Mouse (Mus musculus) kidney, postnatal 0 days (tissue): ENCODE data around the gene Dnttip1. TPM values are rescaled to one million over a fixed set of nuclear protein-coding genes. Genes with fewer than 3 reads are reported as not detected.

Source experiments
- ATAC-seq: fragments of 200-750 bp; cut with Nextera tagmentation; replicated peaks from 2 replicates; pipeline ENCODE4 v1.8.0; 2017; ENCODE audit warnings: low read depth, moderate number of reproducible peaks, moderate TSS enrichment, moderate library complexity; ENCODE audit not compliant: low FRiP score
- DNase-seq: peaks from one replicate; pipeline ENCODE4 v3.0.0-alpha.2; 2016; ENCODE audit warnings: low spot score
- H3K27ac ChIP-seq: fragments of 300-500 bp; sonication (generic); 2 replicates; pipeline ENCODE4 v1.5.1; 2014; ENCODE audit warnings: mild to moderate bottlenecking
- H3K27me3 ChIP-seq: fragments of 300-500 bp; sonication (generic); 2 replicates; pipeline ENCODE4 v1.6.1; 2014; ENCODE audit warnings: low read length, mixed read lengths; ENCODE audit not compliant: insufficient read depth
- H3K36me3 ChIP-seq: fragments of 300-500 bp; sonication (generic); 2 replicates; pipeline ENCODE4 v1.6.1; 2014; ENCODE audit warnings: low read length, mixed read lengths; ENCODE audit not compliant: insufficient read depth
- H3K4me1 ChIP-seq: fragments of 300-500 bp; sonication (generic); replicated peaks from 2 replicates; pipeline ENCODE4 v1.6.1; 2014; ENCODE audit warnings: antibody characterized with exemption, low read length, mixed read lengths; ENCODE audit not compliant: insufficient read depth
- H3K4me2 ChIP-seq: fragments of 300-500 bp; sonication (generic); 2 replicates; pipeline ENCODE4 v1.6.1; 2014; ENCODE audit warnings: mild to moderate bottlenecking, low read length, moderate library complexity, mixed read lengths
- H3K4me3 ChIP-seq: fragments of 300-500 bp; sonication (generic); replicated peaks from 2 replicates; pipeline ENCODE4 v1.5.1; 2014; ENCODE audit warnings: low read depth, low read length
- H3K9ac ChIP-seq: fragments of 300-500 bp; sonication (generic); 2 replicates; pipeline ENCODE4 v1.6.1; 2014; ENCODE audit warnings: low read depth, low read length
- H3K9me3 ChIP-seq: fragments of 300-500 bp; sonication (generic); replicated peaks from 2 replicates; pipeline ENCODE4 v1.6.1; 2016; ENCODE audit warnings: low read length, inconsistent platforms, mixed read lengths
- CTCF ChIP-seq: IDR thresholded peaks from 2 replicates; pipeline ENCODE4 v1.5.1; 2016; ENCODE audit warnings: antibody characterized with exemption, low read depth, mild to moderate bottlenecking, moderate library complexity
- WGBS: fragments of 180-500 bp; shearing (Covaris S2); extraction: QIAGEN DNeasy Blood & Tissue Kit; methylation state at CpG from one replicate; pipeline ENCODE4 v1.1.7; 2014; 5-methylcytosine and 5-hydroxymethylcytosine counted together
- polyA plus RNA-seq: library from polyadenylated mRNA; unstranded; fragments of >200 nt; fragmentation: Nextera tagmentation; extraction: Ambion mirVana; gene quantifications from 2 replicates; pipeline ENCODE4 v1.2.1, GENCODE M21; 2015

The Dnttip1 gene
- polyA plus RNA-seq, 1 experiment from 2014 or later, result 58.5 TPM

DNA sequence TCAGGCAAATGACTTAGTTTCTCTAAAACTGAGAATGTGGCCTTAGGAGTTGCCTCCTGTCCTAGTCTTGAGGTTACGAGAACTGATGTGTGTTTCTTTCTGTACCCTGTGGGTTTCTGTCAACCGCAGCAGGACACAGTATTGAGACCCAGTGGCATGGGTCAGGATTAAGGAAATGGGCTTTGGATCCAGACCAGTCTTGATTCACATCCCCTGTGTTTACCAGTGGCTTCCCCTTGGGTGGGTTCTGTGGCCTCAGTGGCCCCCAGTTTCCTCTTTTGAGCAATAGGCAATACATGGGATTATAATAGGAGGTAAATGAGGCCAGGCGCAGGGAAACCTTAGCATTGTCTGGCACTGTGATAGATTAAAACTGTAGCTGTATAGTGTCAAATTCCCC, 41.2 kb downstream of the Dnttip1 start:
- no peak for TF ChIP-seq CTCF
- no peak for ATAC-seq
- Histone ChIP-seq H3K4me1 (no peaks in the 10 kb centered on the region; the same call in 1 of the 2 replicates), H3K4me3 (peak overlapping the region; percentile 67; the same call in 1 of the 2 replicates), H3K9me3 (no peaks in the 10 kb centered on the region), H3K27ac (peak overlapping the region; percentile 90), H3K36me3 (peaks cover 16% of the 10 kb centered on the region), H3K4me2 (peak overlapping the region; percentile 75), H3K9ac (0 out of 2 replicates have a peak overlapping the region, but pooled peaks have one; percentile 76), H3K27me3 (no peaks in the 10 kb centered on the region)
- no peak for DNase-seq
- 75% methylated on average over 3 of the region's 3 CpGs for WGBS

DNA sequence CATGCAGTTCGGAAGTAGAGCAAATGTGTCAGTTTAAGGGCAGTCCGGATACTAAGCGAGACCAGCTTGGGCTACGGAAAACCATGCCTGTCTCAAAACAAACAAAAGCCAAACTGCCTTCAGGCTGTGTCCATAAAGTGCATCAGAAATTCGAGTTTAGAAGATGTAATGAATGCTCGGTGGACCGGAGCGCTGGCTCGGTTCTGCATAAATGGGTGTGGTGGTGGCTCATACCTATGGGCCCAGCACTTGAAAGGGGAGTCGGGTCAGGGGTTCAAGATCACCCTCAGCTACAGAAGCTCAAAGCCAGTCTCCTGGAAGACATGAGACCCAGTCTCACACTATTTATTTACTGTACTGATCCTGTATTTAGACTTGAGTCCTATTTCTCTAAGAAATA, 42.0 kb downstream of the Dnttip1 start:
- 62% methylated on average over 10 of the region's 10 CpGs for WGBS
- Histone ChIP-seq H3K36me3 (peaks cover 24% of the 10 kb centered on the region), H3K9ac (no peak overlapping the region), H3K9me3 (no peaks in the 10 kb centered on the region), H3K4me2 (no peak overlapping the region), H3K4me3 (no peak overlapping the region), H3K4me1 (no peaks in the 10 kb centered on the region; the same call in 1 of the 2 replicates), H3K27me3 (no peaks in the 10 kb centered on the region), H3K27ac (no peak overlapping the region)
- TF ChIP-seq CTCF, result no peak
- ATAC-seq (no peak), DNase-seq (no peak)

DNA sequence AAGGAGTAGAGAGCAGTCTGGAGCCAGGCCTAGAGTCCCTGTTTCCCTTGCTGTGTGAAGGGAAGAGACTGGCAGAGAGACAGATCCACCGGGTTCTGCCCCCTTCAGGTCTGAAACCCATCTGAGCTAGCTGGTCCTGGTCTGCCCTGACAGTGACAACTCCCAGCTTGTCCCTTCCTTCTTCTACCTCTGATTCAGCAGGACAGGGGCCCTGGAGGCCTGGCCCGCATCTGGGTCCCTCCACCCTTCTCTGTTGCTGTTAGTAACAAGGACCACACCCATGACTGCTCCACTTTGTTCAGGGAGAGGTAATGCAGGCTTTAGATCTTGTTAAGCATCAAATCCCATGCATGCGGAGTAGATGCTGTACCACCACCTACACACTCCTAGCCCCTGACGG, 42.6 kb downstream of the Dnttip1 start:
- 0 out of 2 replicates have a peak overlapping the region, but pooled peaks have one; percentile 4 for H3K27ac ChIP-seq
- no peak for ATAC-seq
- H3K36me3 ChIP-seq, result peaks cover 25% of the 10 kb centered on the region
- WGBS, result 72% methylated on average over 4 of the region's 4 CpGs
- TF ChIP-seq CTCF, result no peak
- no peaks in the 10 kb centered on the region for H3K9me3 ChIP-seq
- no peak for DNase-seq
- H3K27me3 ChIP-seq, result no peaks in the 10 kb centered on the region
- H3K9ac ChIP-seq, result no peak overlapping the region
- H3K4me1 ChIP-seq, result no peaks in the 10 kb centered on the region; the same call in 1 of the 2 replicates
- H3K4me3 ChIP-seq, result no peak overlapping the region
- no peak overlapping the region for H3K4me2 ChIP-seq

DNA sequence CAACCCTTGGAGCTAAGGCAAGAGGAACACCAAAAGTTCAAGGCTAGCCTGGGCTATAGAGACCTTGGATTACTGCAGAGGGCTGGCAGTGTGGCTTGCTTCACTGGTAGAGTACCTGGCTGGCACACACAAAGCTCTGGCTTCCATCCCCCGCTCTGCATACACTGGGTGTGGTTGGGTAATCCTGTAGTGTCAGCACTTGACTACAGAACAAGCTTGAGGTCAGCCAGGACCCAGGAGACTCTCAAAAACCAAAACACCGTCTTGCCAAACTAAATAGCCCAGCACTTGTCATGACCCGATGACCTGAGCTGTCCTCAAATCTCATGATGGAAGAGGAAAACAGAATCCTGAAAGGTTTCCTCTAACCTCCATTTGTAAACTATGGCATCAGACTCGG, 44.7 kb downstream of the Dnttip1 start:
- no peak for TF ChIP-seq CTCF
- H3K4me3 ChIP-seq, result no peak overlapping the region
- H3K9ac ChIP-seq, result no peak overlapping the region
- no peak overlapping the region for H3K4me2 ChIP-seq
- no peaks in the 10 kb centered on the region for H3K27me3 ChIP-seq
- DNase-seq (no peak), ATAC-seq (no peak)
- no peaks in the 10 kb centered on the region; the same call in 1 of the 2 replicates for H3K4me1 ChIP-seq
- 74% methylated on average over 4 of the region's 4 CpGs for WGBS
- H3K27ac ChIP-seq, result no peak overlapping the region
- H3K36me3 ChIP-seq, result peaks cover 30% of the 10 kb centered on the region
- H3K9me3 ChIP-seq, result no peaks in the 10 kb centered on the region

DNA sequence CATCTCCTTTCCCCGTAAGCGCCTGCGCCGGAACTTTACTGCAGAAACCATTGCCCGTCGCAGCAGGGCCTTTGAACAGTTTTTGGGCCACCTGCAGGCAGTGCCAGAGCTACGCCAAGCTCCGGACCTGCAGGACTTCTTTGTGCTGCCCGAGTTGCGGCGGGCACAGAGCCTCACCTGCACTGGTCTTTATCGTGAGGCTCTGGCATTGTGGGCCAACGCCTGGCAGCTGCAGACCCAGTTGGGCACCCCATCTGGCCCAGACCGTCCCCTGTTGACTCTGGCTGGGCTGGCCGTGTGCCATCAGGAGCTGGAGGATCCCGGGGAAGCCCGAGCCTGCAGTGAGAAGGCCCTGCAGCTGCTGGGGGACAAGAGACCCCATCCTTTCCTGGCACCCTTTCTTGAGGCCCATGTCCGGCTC, 46.1 kb downstream of the Dnttip1 start:
- H3K4me2 ChIP-seq, result no peak overlapping the region
- WGBS, result 91% methylated on average over 18 of the region's 18 CpGs
- H3K9ac ChIP-seq, result no peak overlapping the region
- no peaks in the 10 kb centered on the region; the same call in 1 of the 2 replicates for H3K4me1 ChIP-seq
- H3K36me3 ChIP-seq, result peaks cover 43% of the 10 kb centered on the region
- DNase-seq, result no peak
- no peak for ATAC-seq
- no peaks in the 10 kb centered on the region for H3K9me3 ChIP-seq
- no peaks in the 10 kb centered on the region for H3K27me3 ChIP-seq
- H3K4me3 ChIP-seq, result no peak overlapping the region
- no peak for TF ChIP-seq CTCF
- H3K27ac ChIP-seq, result no peak overlapping the region

DNA sequence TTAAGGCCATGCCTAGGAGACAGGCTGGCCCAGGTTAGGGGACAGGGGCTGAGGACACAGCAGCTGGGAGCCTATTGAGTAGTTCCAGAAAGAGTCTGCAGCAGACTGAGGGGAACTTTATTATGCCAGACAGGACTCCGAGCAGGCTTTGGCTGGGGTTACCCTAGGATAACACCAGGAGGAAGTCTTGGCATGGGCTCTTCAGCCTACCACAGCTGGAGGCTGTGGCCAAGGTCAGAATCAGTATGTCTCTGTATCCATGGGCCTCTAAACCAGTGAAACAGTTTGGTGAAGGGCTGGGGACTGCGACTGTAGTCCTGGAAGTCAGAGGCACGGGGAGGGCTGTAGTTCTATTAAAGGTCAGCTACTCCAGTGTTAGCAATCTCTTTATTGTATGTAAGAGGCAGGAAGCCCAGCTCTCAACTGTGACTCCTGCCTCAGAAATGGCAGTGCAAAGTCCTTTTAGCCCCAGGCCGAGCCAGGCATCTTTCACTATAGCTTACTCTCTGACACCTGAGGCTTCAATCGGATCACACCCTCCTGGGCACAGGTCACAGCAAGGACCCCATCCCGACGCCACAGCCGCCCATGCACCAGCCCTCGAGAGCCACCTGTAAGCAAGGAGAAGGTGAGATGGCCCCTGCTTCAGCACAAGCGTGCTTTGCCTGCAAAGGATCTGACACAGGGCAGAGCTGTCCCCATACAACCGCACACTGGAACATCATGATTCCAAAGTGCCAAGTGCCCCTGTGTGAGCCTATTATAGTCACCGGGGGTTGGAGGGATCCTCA, 46.8 kb downstream of the Dnttip1 start:
- DNase-seq (no peak), ATAC-seq (no peak)
- 90% methylated on average over 12 of the region's 12 CpGs for WGBS

More for the DNA sequence above, 46.8 kb downstream of the Dnttip1 start:
- no peaks in the 10 kb centered on the region for H3K27me3 ChIP-seq
- H3K36me3 ChIP-seq, result peaks cover 46% of the 10 kb centered on the region
- TF ChIP-seq CTCF, result no peak
- H3K9ac ChIP-seq, result no peak overlapping the region
- H3K4me3 ChIP-seq, result no peak overlapping the region
- H3K27ac ChIP-seq, result no peak overlapping the region
- H3K4me1 ChIP-seq, result no peaks in the 10 kb centered on the region; the same call in 1 of the 2 replicates
- no peaks in the 10 kb centered on the region for H3K9me3 ChIP-seq
- no peak overlapping the region for H3K4me2 ChIP-seq
